Mouse (Mus musculus): ENCODE data around the gene Gm27027.

Gene Gm27027

GRCm38 (mm10) chr2:93996254-93996653 lies at the start of gene Gm27027:
TSS of gene Gm27027 (minus strand) at chr2:93996354.
- no peak for DNase-seq

- DNase-seq, result no peak
Observed at GRCm38 (mm10) chr2:94045411-94046090, 49.4 kb upstream of the Gm27027 start.

GRCm38 (mm10) chr2:94044174-94044573 lies 48.0 kb upstream of the Gm27027 start:
- DNase-seq, result no peak

GRCm38 (mm10) chr2:94043662-94044061 lies 47.5 kb upstream of the Gm27027 start:
- no peak for DNase-seq

DNA sequence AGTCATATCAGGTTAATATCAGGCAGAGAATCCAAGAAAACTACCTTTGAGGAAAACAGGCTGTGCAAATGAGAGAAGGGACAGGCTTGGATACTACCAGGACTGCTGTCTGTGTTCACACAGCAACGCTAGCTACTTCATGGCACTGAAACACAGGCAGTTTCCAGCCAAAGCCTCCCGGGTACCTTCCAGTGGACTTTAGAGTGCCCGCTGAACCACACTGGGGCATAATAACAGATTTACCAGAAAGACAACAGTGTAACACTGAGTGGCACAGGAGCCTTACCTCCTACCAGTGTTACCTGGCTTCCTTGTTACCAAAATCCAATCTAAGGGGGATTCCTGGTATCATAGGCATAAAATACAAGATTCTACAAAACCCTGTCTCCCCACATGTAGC lies 46.3 kb upstream of the Gm27027 start:
- no peak for DNase-seq

- no peak for DNase-seq
Observed at GRCm38 (mm10) chr2:94040391-94041125, 44.4 kb upstream of the Gm27027 start.

- peak; percentile 7 to 11 for DNase-seq
Observed at GRCm38 (mm10) chr2:94035428-94036331, 39.5 kb upstream of the Gm27027 start.

DNA sequence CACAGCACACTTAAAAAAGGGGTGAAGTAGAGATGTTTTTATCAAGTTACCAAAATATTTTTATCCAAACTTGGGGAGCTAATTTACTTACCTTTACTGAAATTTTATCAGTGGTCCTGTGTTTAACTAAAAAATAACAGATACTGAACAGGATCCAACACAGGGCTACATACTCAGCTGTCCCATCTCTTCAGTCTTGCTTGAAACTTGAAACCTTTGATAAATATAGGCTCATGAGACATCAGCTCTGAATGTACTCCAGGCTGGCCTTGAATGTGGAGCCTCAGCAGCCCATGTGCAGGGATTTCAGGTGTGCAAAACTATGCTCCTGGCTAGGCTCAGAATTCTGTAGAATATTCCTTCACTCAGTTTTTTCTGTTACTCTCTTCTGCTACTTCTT lies 34.4 kb upstream of the Gm27027 start:
- DNase-seq, result no peak

DNA sequence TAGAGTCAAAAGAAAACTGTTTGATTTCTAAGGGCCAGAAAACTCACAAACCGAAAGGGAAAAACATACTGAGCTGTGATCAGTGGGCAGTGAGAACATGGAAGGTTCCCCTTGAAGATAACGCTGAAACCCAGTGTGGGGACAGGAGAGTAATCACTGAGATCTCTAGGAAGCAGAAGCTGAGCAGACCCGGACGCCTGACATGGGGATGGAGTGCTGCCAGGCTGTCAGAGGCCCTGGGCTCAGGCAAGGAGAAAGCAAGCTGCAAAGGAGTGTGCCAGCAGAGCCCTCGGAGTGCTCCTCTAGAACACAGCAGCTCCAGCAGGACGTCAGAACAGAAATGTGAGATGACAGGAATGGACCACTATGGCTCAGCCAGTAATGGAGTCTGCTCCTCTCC lies 28.5 kb upstream of the Gm27027 start:
- DNase-seq, result no peak

DNA sequence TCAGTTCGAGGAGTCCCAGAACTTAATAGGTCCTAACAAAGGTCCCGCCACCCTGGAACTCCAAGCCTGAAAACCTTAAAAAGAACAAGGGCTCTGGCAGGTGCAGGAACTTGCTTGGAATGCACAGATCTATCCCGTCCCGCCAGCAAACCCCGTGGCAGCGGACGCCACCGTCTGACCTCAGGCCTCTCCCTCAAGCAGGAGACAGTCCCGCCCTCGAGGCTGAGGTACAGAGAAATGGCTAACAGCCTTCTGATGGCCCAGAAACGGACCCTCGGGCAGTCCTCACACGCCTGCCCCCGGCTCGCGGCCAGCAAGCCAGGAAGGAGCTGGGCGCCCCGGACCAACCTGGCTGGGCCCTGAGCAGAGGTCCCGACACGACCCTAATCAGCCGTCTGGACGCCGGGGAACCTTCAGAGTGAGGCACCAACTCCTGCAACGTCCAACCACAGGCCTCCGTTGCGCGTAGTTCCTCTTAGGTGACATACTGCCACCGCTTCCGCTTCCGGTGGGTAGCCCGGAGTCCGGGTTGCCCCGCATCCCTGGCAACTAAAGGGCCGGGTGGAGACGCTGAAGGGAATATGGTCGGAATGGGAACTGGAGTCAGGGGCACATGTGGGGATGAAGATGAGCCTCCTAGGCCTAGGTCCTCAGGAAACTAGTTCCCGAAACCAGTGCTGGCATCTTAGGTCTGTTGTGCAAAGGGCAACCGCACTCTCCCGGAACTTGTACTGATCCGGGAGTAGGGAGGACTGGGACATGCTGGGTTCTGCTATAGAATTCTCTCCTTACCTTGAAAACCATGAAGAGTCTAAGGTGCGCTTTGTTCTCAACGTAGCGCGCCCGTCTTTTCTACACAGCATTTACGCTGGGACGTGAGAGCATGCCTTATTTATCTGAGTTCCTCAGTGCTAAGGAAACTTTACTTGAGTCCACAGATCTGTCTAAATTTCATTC lies 14.5 kb upstream of the Gm27027 start, which contains the start of gene Alkbh3:
Gene Alkbh3 (minus strand): TSS at position 473 of the 957 bp plus-strand sequence.
- DNase-seq, result peak; percentile 74 to 79

GRCm38 (mm10) chr2:94002331-94002730 lies 6.2 kb upstream of the Gm27027 start:
- peak; percentile 30 to 39 for DNase-seq

DNA sequence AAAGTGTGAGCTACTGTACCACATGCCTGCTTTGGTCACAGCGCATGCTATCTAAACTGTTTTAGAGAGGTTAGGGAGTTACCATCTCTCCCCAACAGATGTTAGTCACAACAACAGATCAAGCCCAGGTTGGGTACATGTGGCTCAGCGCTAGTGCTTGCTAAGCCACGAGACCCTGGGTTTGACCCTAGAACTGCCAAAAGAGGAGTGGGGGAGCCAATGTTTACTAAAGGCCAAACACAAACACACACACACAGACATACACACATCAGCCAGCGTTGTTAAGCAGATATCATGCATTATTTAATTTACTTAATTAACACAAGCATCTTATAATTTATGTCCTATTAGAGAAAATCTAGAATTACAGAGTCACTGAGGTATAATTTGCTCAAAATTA lies 5.8 kb upstream of the Gm27027 start:
- no peak for DNase-seq

- no peak for DNase-seq
Observed at GRCm38 (mm10) chr2:94001411-94001810, 5.3 kb upstream of the Gm27027 start.

DNA sequence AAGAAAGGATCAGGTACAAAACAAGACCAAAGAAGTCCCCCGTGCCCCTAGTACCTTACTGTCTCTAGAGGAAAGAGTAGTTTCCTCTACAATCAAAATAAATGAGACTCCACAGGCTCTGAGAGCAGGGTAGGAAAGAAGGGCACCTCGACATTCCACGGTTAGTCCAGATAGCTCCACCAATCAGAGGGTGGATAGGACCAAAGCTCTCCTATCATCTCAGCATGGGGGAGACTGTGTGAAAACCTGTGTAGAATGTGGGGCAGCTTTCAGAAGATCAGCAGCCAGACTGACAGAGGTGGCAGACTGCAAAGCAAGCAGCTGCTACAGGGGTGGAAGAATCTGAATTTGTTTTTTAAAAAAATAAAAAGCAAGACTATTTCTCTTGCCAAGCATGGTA lies 3.3 kb downstream of the Gm27027 start:
- no peak for DNase-seq

- no peak for DNase-seq
Observed at GRCm38 (mm10) chr2:93992259-93992658, 3.9 kb downstream of the Gm27027 start.

DNA sequence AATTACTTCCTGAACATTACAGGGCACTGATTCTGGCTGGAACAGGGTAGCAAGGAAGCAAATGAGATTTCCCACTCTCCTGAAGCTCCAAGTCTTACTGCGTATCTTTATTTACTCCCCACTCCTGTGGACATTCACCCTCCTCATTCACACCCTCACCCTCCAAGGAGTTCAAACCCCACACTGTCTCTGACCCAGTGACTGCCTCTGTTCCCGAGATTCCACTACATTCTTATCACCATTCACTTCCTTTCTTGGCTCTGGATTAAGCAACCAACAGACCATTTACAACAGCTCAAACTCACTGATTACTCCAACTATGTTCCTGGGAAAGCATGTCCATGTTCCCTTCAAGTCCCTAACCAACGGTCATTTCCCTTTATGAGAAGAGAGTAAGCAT lies 4.8 kb downstream of the Gm27027 start:
- DNase-seq, result no peak

- no peak for DNase-seq
Observed at GRCm38 (mm10) chr2:93988440-93988839, 7.7 kb downstream of the Gm27027 start.

DNA sequence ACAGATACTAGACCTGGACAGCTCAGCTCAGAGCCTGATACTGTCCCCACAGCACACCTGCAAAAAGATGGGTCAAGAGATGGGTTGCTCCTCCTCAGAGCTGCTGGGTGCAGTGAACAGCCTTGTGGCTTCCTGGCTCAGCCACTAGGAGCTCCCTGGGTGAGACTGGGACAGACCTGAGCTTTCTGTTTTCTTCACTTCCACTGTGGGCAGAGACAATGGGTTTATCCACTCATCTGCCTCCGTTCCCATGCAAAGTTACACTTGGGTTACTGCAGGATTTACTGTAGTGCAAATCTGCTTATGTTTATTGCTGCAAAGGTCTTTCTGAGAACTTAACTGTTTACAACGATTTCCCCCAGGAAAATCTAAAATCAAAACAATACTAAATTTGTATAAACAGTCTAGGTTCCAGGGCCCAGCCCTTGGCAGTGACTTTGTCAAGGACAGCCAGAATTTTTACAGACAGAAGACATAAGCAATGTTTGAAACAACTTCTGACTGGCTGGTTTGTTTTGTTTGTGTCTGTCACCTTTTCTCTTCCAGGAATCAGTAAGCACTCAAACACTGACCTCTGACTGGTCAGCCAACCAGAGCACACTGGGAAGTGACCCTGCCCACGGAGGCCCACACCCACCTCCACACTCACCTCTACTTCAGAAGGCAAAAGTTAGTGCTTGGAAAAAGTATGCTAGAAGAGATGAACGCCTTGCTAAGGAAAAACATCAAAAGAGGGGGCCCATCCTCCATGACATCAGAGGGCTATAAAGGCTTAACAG lies 13.5 kb downstream of the Gm27027 start:
- DNase-seq, result no peak

- no peak for DNase-seq
Observed at GRCm38 (mm10) chr2:93979249-93980120, 16.7 kb downstream of the Gm27027 start.

Measured in thymus, adult 18-20 months (tissue).